Mouse (Mus musculus) cerebellum, adult 2 months (tissue): ENCODE measurements around the gene Sycp2. TPM values are rescaled to one million over a fixed set of nuclear protein-coding genes. Genes with fewer than 3 reads are reported as not detected.

ENCODE experiments used
- DNase-seq, 2 experiments: peaks; one replicate each; pipeline ENCODE4 v3.0.0; 2021
- H3K27ac ChIP-seq: fragments of 200-500 bp; 2 replicates; pipeline ENCODE4 v1.5.1; 2012; ENCODE audit warnings: low read length, control low read depth, inconsistent platforms; ENCODE audit not compliant: insufficient read depth
- H3K27me3 ChIP-seq: fragments of 200-500 bp; 2 replicates; pipeline ENCODE4 v1.6.1; 2012; ENCODE audit warnings: inconsistent platforms, mild to moderate bottlenecking, low read length, moderate library complexity; ENCODE audit not compliant: control insufficient read depth, insufficient read depth
- H3K4me1 ChIP-seq: fragments of 200-500 bp; 2 replicates; pipeline ENCODE4 v1.6.1; 2011; ENCODE audit warnings: low read length; ENCODE audit not compliant: control insufficient read depth, insufficient read depth
- H3K4me3 ChIP-seq: fragments of 200-500 bp; replicated peaks from 2 replicates; pipeline ENCODE3; 2011; ENCODE audit warnings: mild to moderate bottlenecking, low read depth, low read length, control low read depth; ENCODE audit not compliant: insufficient read depth
- CTCF ChIP-seq: fragments of 200-500 bp; IDR thresholded peaks from 2 replicates; pipeline ENCODE4 v1.5.1; 2011; ENCODE audit warnings: low read depth, mild to moderate bottlenecking, control low read depth, low read length, moderate library complexity, borderline replicate concordance; ENCODE audit not compliant: insufficient read depth
- POLR2A ChIP-seq: fragments of 200-500 bp; IDR thresholded peaks from 2 replicates; pipeline ENCODE4 v1.6.1; 2011; ENCODE audit warnings: low read length, control low read depth, borderline replicate concordance; ENCODE audit not compliant: insufficient read depth
- WGBS: fragments of 180-500 bp; shearing (Covaris S2); methylation state at CpG from one replicate; pipeline ENCODE4 v1.1.7; 2018; 5-methylcytosine and 5-hydroxymethylcytosine counted together
- polyA plus RNA-seq: library from polyadenylated mRNA; depleted of rRNA; stranded (reverse); fragments of >200 nt; gene quantifications from 2 replicates; pipeline ENCODE4 v1.2.3, GENCODE M21; 2012; rRNA removed

The Sycp2 gene
- polyA plus RNA-seq, 1 experiment, result 0.34 TPM

GRCm38 (mm10) chr2:178316281-178316680, 91.2 kb downstream of the Sycp2 start:
- Histone ChIP-seq H3K27ac (no peak overlapping the region), H3K27me3 (no peaks in the 10 kb centered on the region), H3K4me1 (peaks cover 34% of the 10 kb centered on the region), H3K4me3 (no peak overlapping the region)
- no peak for DNase-seq
- WGBS, result 93% methylated on average over 1 of the region's 1 CpGs
- TF ChIP-seq POLR2A (no peak), CTCF (no peak)

GRCm38 (mm10) chr2:178313539-178313938, 93.9 kb downstream of the Sycp2 start:
- 80% methylated on average over 7 of the region's 7 CpGs for WGBS
- Histone ChIP-seq H3K4me1 (peaks cover 8% of the 10 kb centered on the region), H3K27me3 (no peaks in the 10 kb centered on the region), H3K4me3 (no peak overlapping the region), H3K27ac (no peak overlapping the region)
- no peak for DNase-seq
- TF ChIP-seq POLR2A (no peak), CTCF (no peak)

- Histone ChIP-seq H3K4me3 (no peak overlapping the region), H3K4me1 (peaks cover 7% of the 10 kb centered on the region; the same call in 1 of the 2 replicates), H3K27me3 (no peaks in the 10 kb centered on the region), H3K27ac (peak overlapping the region; percentile 36; the same call in 1 of the 2 replicates)
- WGBS, result 80% methylated on average over 6 of the region's 6 CpGs
- DNase-seq, result no peak
- no peak for TF ChIP-seq POLR2A
- no peak for TF ChIP-seq CTCF
Measured at GRCm38 (mm10) chr2:178304669-178305068, 102.8 kb downstream of the Sycp2 start.

GRCm38 (mm10) chr2:178304188-178304529, 103.3 kb downstream of the Sycp2 start:
- DNase-seq, result no peak
- Histone ChIP-seq H3K4me3 (no peak overlapping the region), H3K27ac (no peak overlapping the region), H3K4me1 (peaks cover 7% of the 10 kb centered on the region; the same call in 1 of the 2 replicates), H3K27me3 (no peaks in the 10 kb centered on the region)
- WGBS, result 31% methylated on average over 1 of the region's 1 CpGs
- no peak for TF ChIP-seq POLR2A
- TF ChIP-seq CTCF, result no peak

- H3K27me3 ChIP-seq, result no peaks in the 10 kb centered on the region
- H3K4me1 ChIP-seq, result peaks cover 7% of the 10 kb centered on the region; the same call in 1 of the 2 replicates
- no peak for DNase-seq
- no peak overlapping the region for H3K27ac ChIP-seq
- no peak overlapping the region for H3K4me3 ChIP-seq
- TF ChIP-seq CTCF (no peak), POLR2A (no peak)
- 32% methylated on average over 8 of the region's 8 CpGs for WGBS
Measured at GRCm38 (mm10) chr2:178303453-178304187, 103.9 kb downstream of the Sycp2 start.

Other genes starting within 250 kb of the Sycp2 start
- gene Ppp1r3d, start 6.8 kb upstream of the Sycp2 start, polyA plus RNA-seq, result 4.1 TPM in 2 replicates
- gene Fam217b, start 6.8 kb upstream of the Sycp2 start, polyA plus RNA-seq, result 19.8 and 20.9 TPM in 2 replicates
- gene Cdh26, start 22.8 kb upstream of the Sycp2 start, polyA plus RNA-seq, result 0.03 and 0.21 TPM in 2 replicates